Mouse (Mus musculus) hindbrain, embryonic 14.5 days (tissue): ENCODE results near the gene Mbnl1. TPM values are rescaled to one million over a fixed set of nuclear protein-coding genes. Genes with fewer than 3 reads are reported as not detected.
"Not testable (repeated sequence)": the region's sequence is repeated elsewhere in the genome, so short reads cannot be mapped to it uniquely, and the experiment has no call there.

Experiments
- ATAC-seq: fragments of 200-750 bp; cut with Nextera tagmentation; 2 replicates; pipeline ENCODE4 v1.8.0; 2017; ENCODE audit warnings: moderate number of reproducible peaks, mild to moderate bottlenecking, moderate TSS enrichment, moderate library complexity; ENCODE audit not compliant: low FRiP score
- DNase-seq: peaks from one replicate; pipeline ENCODE4 v3.0.0-alpha.2; 2015; ENCODE audit warnings: low spot score
- H3K27ac ChIP-seq: fragments of 300-500 bp; sonication (generic); 2 replicates; pipeline ENCODE4 v1.5.1; 2014; ENCODE audit warnings: mild to moderate bottlenecking, moderate library complexity
- H3K27me3 ChIP-seq: fragments of 300-500 bp; sonication (generic); 2 replicates; pipeline ENCODE4 v1.6.1; 2014; ENCODE audit warnings: mild to moderate bottlenecking, low read length, mixed read lengths; ENCODE audit not compliant: control insufficient read depth, insufficient read depth
- H3K36me3 ChIP-seq: fragments of 300-500 bp; sonication (generic); replicated peaks from 2 replicates; pipeline ENCODE4 v1.6.1; 2014; ENCODE audit not compliant: control insufficient read depth, insufficient read depth
- H3K4me1 ChIP-seq: fragments of 300-500 bp; sonication (generic); replicated peaks from 2 replicates; pipeline ENCODE4 v1.6.1; 2014; ENCODE audit warnings: antibody characterized with exemption, low read length, mixed read lengths; ENCODE audit not compliant: control insufficient read depth, insufficient read depth
- H3K4me2 ChIP-seq: fragments of 300-500 bp; sonication (generic); replicated peaks from 2 replicates; pipeline ENCODE4 v1.6.1; 2014; ENCODE audit warnings: mild to moderate bottlenecking, moderate library complexity
- H3K4me3 ChIP-seq: fragments of 300-500 bp; sonication (generic); replicated peaks from 2 replicates; pipeline ENCODE4 v1.5.1; 2014; ENCODE audit warnings: mild to moderate bottlenecking, low read length
- H3K9ac ChIP-seq: fragments of 300-500 bp; sonication (generic); 2 replicates; pipeline ENCODE4 v1.6.1; 2014
- H3K9me3 ChIP-seq: fragments of 300-500 bp; sonication (generic); 2 replicates; pipeline ENCODE4 v1.6.1; 2016; ENCODE audit warnings: low read length; ENCODE audit not compliant: control insufficient read depth
- WGBS: fragments of 180-500 bp; shearing (Covaris S2); extraction: QIAGEN DNeasy Blood & Tissue Kit; methylation state at CpG from one replicate; pipeline ENCODE4 v1.1.7; 2014; 5-methylcytosine and 5-hydroxymethylcytosine counted together
- polyA plus RNA-seq: library from polyadenylated mRNA; unstranded; fragments of >200 nt; fragmentation: Nextera tagmentation; extraction: Ambion mirVana; gene quantifications from 2 replicates; pipeline ENCODE4 v1.2.1, GENCODE M21; 2014

Gene Mbnl1
- polyA plus RNA-seq, 1 experiment from 2014 or later, result 63.2 TPM

DNA sequence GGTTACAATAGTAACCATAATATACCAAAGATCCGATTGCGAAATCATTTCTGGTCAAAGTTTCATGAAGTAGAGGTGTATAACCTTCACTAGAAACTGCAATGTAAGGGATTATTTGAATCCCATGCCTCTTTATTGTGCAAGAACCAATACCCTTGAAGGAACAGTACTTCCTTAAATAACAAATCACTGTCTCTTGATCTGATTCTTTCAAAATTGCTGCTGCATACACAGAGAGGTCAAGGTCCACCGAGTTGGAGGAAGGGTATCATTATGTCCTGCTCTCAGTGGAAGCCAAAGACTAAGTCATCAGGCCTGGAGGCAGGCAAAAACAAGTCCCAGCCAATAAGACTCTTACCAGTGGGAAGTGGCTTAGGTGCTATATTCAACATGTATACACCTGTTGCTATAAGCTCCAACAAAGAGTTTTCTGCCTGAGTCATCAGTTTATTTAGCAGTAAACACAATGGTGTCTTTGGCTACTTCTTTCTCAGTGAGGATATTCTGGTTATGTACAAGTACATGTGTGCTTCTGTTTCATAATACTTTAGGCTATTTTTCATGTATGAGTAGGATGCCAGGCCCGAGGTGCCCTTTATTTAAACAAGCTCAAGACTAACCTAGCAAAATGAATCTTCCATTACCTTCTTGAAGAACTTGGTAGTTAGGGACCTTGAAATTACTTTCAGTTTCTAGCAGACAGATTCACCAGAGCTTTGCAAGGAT, 13.5 kb downstream of the Mbnl1 start:
- DNase-seq (no peak), ATAC-seq (no peak)
- Histone ChIP-seq H3K9ac (no peak overlapping the region), H3K27ac (no peak overlapping the region), H3K36me3 (no peaks in the 10 kb centered on the region), H3K27me3 (no peaks in the 10 kb centered on the region), H3K4me3 (no peak overlapping the region), H3K9me3 (no peaks in the 10 kb centered on the region), H3K4me1 (no peaks in the 10 kb centered on the region), H3K4me2 (no peak overlapping the region)
- 93% methylated on average over 4 of the region's 4 CpGs for WGBS

DNA sequence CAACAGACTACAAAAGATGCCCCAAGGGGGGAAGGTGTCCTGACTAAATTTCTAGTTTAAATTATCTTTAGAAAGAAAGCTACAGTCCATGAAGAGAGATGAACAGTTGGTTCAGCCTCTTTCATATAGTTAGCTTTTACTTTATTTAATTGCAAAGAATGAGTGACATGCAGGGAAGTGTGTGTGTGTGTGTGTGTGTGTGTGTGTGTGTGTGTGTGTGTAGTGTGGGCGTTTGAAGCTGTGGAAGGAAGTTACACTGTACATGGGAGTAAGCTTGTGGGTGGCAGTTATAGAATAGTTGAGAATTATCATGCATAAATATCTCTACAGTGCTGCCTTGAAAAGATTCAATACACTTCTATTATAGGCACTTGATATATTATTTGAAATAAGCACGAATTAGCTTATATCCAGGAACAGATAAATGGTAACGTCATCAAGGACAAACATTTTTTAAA, 14.1 kb downstream of the Mbnl1 start:
- WGBS, result 79% methylated on average over 3 of the region's 3 CpGs
- Histone ChIP-seq H3K4me2 (no peak overlapping the region), H3K4me1 (no peaks in the 10 kb centered on the region), H3K36me3 (no peaks in the 10 kb centered on the region), H3K27ac (no peak overlapping the region), H3K9ac (no peak overlapping the region), H3K9me3 (no peaks in the 10 kb centered on the region), H3K4me3 (no peak overlapping the region), H3K27me3 (no peaks in the 10 kb centered on the region)
- DNase-seq (no peak), ATAC-seq (no peak)

DNA sequence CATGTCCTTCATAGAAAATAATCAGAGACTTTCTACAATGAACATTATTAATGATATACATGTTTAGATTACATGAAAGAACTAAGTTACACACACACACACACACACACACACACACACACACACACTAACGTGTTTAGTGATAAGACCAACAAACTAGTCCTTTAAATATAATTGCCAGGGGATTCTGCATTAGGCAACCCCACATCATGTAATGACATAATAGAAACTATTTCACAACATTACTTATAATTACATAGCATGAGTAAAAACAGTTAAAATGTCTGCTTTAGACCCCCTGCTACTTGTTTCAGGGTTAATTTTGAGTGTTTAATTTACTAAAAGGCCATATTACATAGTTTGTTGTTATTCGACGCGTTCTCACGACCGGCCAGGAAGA, 16.9 kb downstream of the Mbnl1 start:
- ATAC-seq (no peak), DNase-seq (no peak)
- Histone ChIP-seq H3K9ac (no peak overlapping the region), H3K36me3 (no peaks in the 10 kb centered on the region), H3K4me1 (no peaks in the 10 kb centered on the region), H3K4me3 (no peak overlapping the region), H3K4me2 (no peak overlapping the region), H3K27me3 (no peaks in the 10 kb centered on the region), H3K9me3 (no peaks in the 10 kb centered on the region), H3K27ac (no peak overlapping the region)
- 95% methylated on average over 6 of the region's 6 CpGs for WGBS

DNA sequence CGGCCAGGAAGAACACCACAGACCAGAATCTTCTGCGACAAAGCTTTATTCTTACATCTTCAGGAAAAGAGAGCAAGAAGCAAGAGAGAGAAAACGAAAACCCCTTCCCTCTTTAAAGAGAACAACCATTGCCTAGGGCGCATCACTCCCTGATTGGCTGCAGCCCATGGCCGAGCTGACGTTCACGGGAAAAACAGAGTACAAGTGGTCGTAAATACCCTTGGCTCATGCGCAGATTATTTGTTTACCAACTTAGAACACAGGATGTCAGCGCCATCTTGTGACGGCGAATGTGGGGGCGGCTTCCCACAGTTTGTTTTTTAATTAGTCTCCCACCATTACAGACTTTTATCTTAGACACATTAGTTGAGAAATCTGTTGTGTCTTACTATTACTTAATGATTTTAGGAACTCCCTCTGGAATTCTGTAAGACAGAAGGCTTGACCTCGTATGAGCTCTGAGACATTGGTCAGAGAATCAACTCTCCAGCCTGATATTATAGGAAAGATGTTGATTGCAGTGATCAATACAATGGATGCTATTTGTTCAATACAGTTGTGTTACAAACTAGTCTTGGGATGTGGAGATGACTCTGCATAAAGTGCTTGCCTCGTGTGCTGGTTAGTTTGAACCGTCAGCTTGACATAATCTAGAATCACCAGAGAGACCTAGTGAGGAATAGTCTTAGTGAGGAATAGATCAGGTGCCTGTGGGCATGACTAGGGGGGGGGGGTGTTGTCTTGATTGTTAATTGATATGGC, 22.3 kb downstream of the Mbnl1 start:
- not testable (repeated sequence) for H3K27ac ChIP-seq, H3K9ac ChIP-seq, H3K27me3 ChIP-seq, H3K9me3 ChIP-seq, H3K4me3 ChIP-seq, DNase-seq, H3K36me3 ChIP-seq, H3K4me1 ChIP-seq
- peak; percentile 57; the same call in 1 of the 2 replicates for ATAC-seq
- 59% methylated on average over 7 of the region's 16 CpGs for WGBS
- H3K4me2 ChIP-seq, result peak overlapping the region; percentile 36

DNA sequence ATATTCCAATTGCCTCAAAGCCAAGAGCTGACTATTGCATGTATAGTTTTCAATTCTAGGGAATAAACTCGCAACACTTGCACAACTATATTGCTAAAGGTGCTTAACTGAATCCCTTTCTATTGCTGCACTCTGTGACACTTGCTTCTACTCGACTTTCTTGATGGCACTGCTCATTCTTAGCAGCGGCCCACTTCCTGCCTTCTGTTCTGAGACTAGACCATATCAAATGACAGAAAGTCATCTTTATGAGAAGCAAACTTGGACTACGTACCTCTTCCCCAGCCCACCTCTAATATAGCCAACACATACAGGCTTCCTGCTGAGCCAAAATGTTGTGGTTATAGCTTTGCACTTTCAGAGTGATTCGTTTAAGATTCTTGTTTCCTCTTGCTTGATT, 23.6 kb downstream of the Mbnl1 start:
- Histone ChIP-seq H3K4me2 (no peak overlapping the region), H3K27me3 (no peaks in the 10 kb centered on the region), H3K9me3 (no peaks in the 10 kb centered on the region), H3K9ac (no peak overlapping the region), H3K4me3 (no peak overlapping the region), H3K4me1 (peaks cover 8% of the 10 kb centered on the region; the same call in 1 of the 2 replicates), H3K36me3 (no peaks in the 10 kb centered on the region), H3K27ac (no peak overlapping the region)
- DNase-seq, result no peak
- 85% methylated on average over 5 of the region's 5 CpGs for WGBS
- no peak for ATAC-seq

DNA sequence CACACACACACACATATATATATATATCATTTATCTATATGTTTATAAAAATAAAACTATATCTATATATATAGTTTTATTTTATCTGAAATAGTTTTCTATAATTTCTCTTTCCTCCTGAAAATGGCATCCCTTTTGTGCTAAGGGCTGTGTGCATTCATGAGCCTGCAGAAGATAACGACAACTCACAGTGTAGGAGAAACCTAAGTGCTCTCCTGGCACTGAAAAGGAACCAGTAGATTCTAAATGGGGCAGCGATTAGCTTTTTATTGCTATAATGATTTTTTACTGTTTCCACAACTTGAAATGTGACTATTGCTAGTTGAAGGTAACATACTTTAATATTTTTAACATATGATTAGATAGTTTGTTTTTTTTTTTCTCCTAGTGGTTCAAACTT, 25.5 kb downstream of the Mbnl1 start:
- Histone ChIP-seq H3K4me3 (no peak overlapping the region), H3K9ac (no peak overlapping the region), H3K27me3 (no peaks in the 10 kb centered on the region), H3K36me3 (no peaks in the 10 kb centered on the region), H3K9me3 (no peaks in the 10 kb centered on the region), H3K27ac (no peak overlapping the region), H3K4me1 (peaks cover 19% of the 10 kb centered on the region), H3K4me2 (no peak overlapping the region)
- DNase-seq (no peak), ATAC-seq (no peak)
- 90% methylated on average over 2 of the region's 2 CpGs for WGBS

DNA sequence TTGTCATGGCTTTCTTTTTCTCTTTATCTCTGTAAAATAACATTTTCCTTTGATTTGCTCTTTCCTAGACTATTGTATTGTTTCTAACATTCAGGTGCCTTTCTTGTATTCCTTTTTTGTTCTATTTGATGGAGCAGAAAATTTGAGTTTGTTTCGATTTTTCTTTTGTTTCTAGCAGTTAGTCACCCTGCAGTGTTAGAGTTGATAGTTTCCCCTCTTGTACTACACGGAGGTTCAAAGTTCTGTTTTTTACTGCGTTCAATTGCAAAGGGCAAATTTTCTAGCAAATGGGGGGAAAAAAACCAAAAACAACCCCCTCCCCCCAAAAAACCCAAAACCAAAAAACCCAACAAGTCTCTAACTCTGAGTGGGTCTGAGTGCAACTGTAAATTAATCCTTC, 26.0 kb downstream of the Mbnl1 start:
- no peaks in the 10 kb centered on the region for H3K9me3 ChIP-seq
- WGBS, result 78% methylated on average over 3 of the region's 3 CpGs
- DNase-seq (no peak), ATAC-seq (no peak)
- H3K27ac ChIP-seq, result no peak overlapping the region
- H3K4me2 ChIP-seq, result no peak overlapping the region
- H3K4me3 ChIP-seq, result no peak overlapping the region
- H3K36me3 ChIP-seq, result no peaks in the 10 kb centered on the region
- H3K9ac ChIP-seq, result no peak overlapping the region
- no peaks in the 10 kb centered on the region for H3K27me3 ChIP-seq
- peaks cover 24% of the 10 kb centered on the region for H3K4me1 ChIP-seq

DNA sequence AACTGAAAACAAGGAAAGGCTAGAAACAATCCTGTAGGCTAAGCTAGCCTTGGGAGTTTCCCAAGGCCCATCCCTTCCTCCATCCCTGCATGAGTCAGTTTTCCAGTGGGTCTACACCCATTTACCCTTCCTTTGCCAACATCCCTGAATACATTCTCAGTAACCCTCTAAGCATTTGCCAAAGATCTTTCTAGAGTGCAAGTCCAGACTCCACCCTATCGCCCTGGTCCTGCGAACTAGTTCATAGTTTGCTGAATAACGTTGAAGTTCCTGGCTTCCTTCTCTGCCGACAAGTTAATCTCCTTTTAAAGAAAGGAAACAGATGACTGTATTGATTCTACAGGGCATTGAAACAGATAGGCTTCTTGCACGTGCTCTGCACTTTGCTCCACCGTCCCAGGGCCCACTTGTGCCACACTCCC, 26.5 kb downstream of the Mbnl1 start:
- no peak overlapping the region for H3K4me2 ChIP-seq
- no peak for DNase-seq
- no peak for ATAC-seq
- H3K36me3 ChIP-seq, result no peaks in the 10 kb centered on the region
- WGBS, result 74% methylated on average over 6 of the region's 6 CpGs
- H3K4me3 ChIP-seq, result no peak overlapping the region
- H3K9ac ChIP-seq, result no peak overlapping the region
- H3K27me3 ChIP-seq, result no peaks in the 10 kb centered on the region
- peaks cover 26% of the 10 kb centered on the region for H3K4me1 ChIP-seq
- no peaks in the 10 kb centered on the region for H3K9me3 ChIP-seq
- H3K27ac ChIP-seq, result no peak overlapping the region

DNA sequence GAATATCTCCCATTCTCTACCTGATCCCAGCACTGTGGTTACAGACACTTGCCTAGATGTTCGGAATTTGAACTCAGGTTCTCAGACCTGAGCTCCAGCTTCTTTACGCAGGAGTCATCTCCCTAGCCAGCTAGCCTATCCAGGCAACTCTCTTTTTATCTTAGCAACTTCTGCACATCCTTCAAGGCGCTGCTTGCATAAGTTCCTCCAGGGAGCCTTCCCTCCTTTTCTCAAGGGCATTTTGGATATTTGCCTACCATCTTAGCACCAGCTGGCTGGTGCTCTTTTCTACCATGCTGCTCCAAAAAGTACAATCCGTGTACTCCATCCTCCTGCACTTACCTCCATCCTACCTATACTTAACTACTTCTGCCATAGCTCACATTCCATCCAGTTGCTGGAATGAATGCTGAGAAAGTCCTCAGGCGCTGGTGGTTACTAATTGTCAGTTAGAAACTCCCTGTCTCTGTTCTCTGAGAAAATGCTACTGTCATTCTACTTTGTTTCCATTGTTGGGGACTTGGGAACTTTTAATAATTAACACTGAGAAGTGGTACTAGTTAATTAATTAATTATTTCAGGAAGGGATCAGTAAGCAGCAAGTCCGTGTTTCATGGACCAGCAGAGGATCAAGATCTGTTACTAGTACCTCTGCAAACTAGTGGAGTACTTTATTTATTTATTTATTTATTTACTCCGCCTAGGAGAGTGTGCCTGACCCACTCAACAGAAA, 27.3 kb downstream of the Mbnl1 start:
- Histone ChIP-seq H3K9ac (0 out of 2 replicates have a peak overlapping the region, but pooled peaks have one; percentile 96), H3K4me1 (peaks cover 31% of the 10 kb centered on the region), H3K27me3 (no peaks in the 10 kb centered on the region), H3K4me3 (peak overlapping the region; percentile 97), H3K4me2 (peak overlapping the region; percentile 61), H3K36me3 (no peaks in the 10 kb centered on the region), H3K9me3 (no peaks in the 10 kb centered on the region), H3K27ac (no peak overlapping the region)
- WGBS, result 46% methylated on average over 7 of the region's 7 CpGs
- ATAC-seq (no peak), DNase-seq (no peak)
